ENCODE assay signal across 7 mouse cellular contexts in genomic region chr6:101377935-101378609, GRCm38 (mm10). TPM values are rescaled to one million over a fixed set of nuclear protein-coding genes. Genes with fewer than 3 reads are reported as not detected.
DNase-seq lines count a peak whose midpoint lies in the region; ATAC-seq and TF ChIP-seq lines count a peak whose summit lies in the region.

No protein-coding gene starts in this region.

- H3K9me3 ChIP-seq in embryonic facial prominence, embryonic 12.5 days: no peaks in the 10 kb centered on the region
- no peaks in the 10 kb centered on the region for H3K9me3 ChIP-seq in liver, embryonic 11.5 days (ENCODE audit: control insufficient read depth, low read length)
- no peaks in the 10 kb centered on the region for H3K9me3 ChIP-seq in neural tube, embryonic 13.5 days

- no peaks in the 10 kb centered on the region for H3K27me3 ChIP-seq in embryonic facial prominence, embryonic 12.5 days
- H3K27me3 ChIP-seq in kidney, adult 2 months (replicated peaks; ENCODE audit: control insufficient read depth, insufficient read depth, low read length): no peaks in the 10 kb centered on the region
- H3K27me3 ChIP-seq in liver, embryonic 11.5 days (replicated peaks; ENCODE audit: control insufficient read depth, insufficient read depth, low read length): peaks cover 28% of the 10 kb centered on the region
- peaks cover 21% of the 10 kb centered on the region for H3K27me3 ChIP-seq in neural tube, embryonic 13.5 days

- 0 out of 2 replicates have a peak, but pooled peaks cover 2% of the 10 kb centered on the region for H3K36me3 ChIP-seq in embryonic facial prominence, embryonic 12.5 days
- H3K36me3 ChIP-seq in kidney, adult 2 months (ENCODE audit: control insufficient read depth, insufficient read depth, low read length): no peaks in the 10 kb centered on the region
- H3K36me3 ChIP-seq in liver, embryonic 11.5 days (ENCODE audit: control insufficient read depth, insufficient read depth, low read length): no peaks in the 10 kb centered on the region
- no peaks in the 10 kb centered on the region for H3K36me3 ChIP-seq in neural tube, embryonic 13.5 days

- H3K27ac ChIP-seq in embryonic facial prominence, embryonic 12.5 days: peak overlapping the region; percentile 98
- H3K27ac ChIP-seq in kidney, adult 2 months (ENCODE audit: insufficient read depth, low read depth, low read length): no peak overlapping the region
- peak overlapping the region; percentile 77 for H3K27ac ChIP-seq in liver, embryonic 11.5 days (ENCODE audit: low read depth, low read length)
- peak overlapping the region; percentile 84 for H3K27ac ChIP-seq in neural tube, embryonic 13.5 days (replicated peaks)

- peaks cover 26% of the 10 kb centered on the region for H3K4me1 ChIP-seq in embryonic facial prominence, embryonic 12.5 days
- H3K4me1 ChIP-seq in kidney, adult 2 months (ENCODE audit: control insufficient read depth, insufficient read depth, low read length): peaks cover under 1% of the 10 kb centered on the region
- peaks cover 2% of the 10 kb centered on the region; the same call in 1 of the 2 replicates for H3K4me1 ChIP-seq in liver, embryonic 11.5 days (replicated peaks; ENCODE audit: control insufficient read depth, insufficient read depth, low read length)
- H3K4me1 ChIP-seq in neural tube, embryonic 13.5 days (replicated peaks): peaks cover 44% of the 10 kb centered on the region

- peak overlapping the region; percentile 84 for H3K4me2 ChIP-seq in embryonic facial prominence, embryonic 12.5 days (replicated peaks)
- peak overlapping the region; percentile 68 for H3K4me2 ChIP-seq in liver, embryonic 11.5 days
- H3K4me2 ChIP-seq in neural tube, embryonic 13.5 days: peak overlapping the region; percentile 98

- DNase-seq in adrenal gland, adult 2 months: peak; percentile 93
- peak; percentile 50 for DNase-seq in heart, adult 8-10 months (ENCODE audit: low spot score)
- peak; percentile 89 for DNase-seq in kidney, adult 2 months
- no peak for DNase-seq in liver, embryonic 11.5 days (ENCODE audit: low spot score)
- no peak for DNase-seq in thymus, postnatal 4 days

- H3K4me3 ChIP-seq in embryonic facial prominence, embryonic 12.5 days: peak overlapping the region; percentile 85
- peak overlapping the region; percentile 75 for H3K4me3 ChIP-seq in kidney, adult 2 months (ENCODE audit: insufficient read depth, low read depth, low read length)
- H3K4me3 ChIP-seq in liver, embryonic 11.5 days (ENCODE audit: low read depth, low read length): peak overlapping the region; percentile 63
- peak overlapping the region; percentile 58 for H3K4me3 ChIP-seq in neural tube, embryonic 13.5 days

- TF ChIP-seq POLR2A in kidney, adult 2 months (IDR thresholded peaks at IDR 0.05; ENCODE audit: low read depth, low read length): peak; percentile 91

- TF ChIP-seq CTCF in kidney, adult 2 months (conservative IDR thresholded peaks at IDR 0.05; ENCODE audit: insufficient read depth, insufficient read length, low read depth, low read length): no peak

- peak; percentile 91 for ATAC-seq in embryonic facial prominence, embryonic 12.5 days (ENCODE audit: insufficient number of reproducible peaks, insufficient read depth, low FRiP score, low TSS enrichment)
- peak; percentile 53 for ATAC-seq in liver, embryonic 11.5 days (replicated peaks; ENCODE audit: low FRiP score)
- peak; percentile 90 for ATAC-seq in neural tube, embryonic 13.5 days (ENCODE audit: low read depth)

- WGBS in embryonic facial prominence, embryonic 12.5 days: under 1% methylated on average over 29 of the region's 29 CpGs
- WGBS in kidney, adult 2 months: under 1% methylated on average over 29 of the region's 29 CpGs
- 2% methylated on average over 27 of the region's 29 CpGs for WGBS in liver, embryonic 11.5 days
- WGBS in neural tube, embryonic 13.5 days: under 1% methylated on average over 26 of the region's 29 CpGs

- peak overlapping the region; percentile 86 for H3K9ac ChIP-seq in embryonic facial prominence, embryonic 12.5 days
- H3K9ac ChIP-seq in liver, embryonic 11.5 days (ENCODE audit: low read depth, low read length): peak overlapping the region; percentile 53
- peak overlapping the region; percentile 74 for H3K9ac ChIP-seq in neural tube, embryonic 13.5 days

RNA-seq across cellular contexts. Expression of gene Pdzrn3, which starts 0.4 kb away (rescaled TPM):
- 10 to 100 TPM; 20.4 to 23.3 TPM for total RNA-seq in adrenal gland, adult 2 months (2021)
- 27.8 and 31.9 TPM in 2 replicates for polyA plus RNA-seq in adrenal gland, adult 2 months (2012; rRNA removed)
- polyA plus RNA-seq in embryonic facial prominence, embryonic 12.5 days (2016; fragmentation: Nextera tagmentation; extraction: Ambion mirVana): 16.5 and 17.3 TPM in 2 replicates
- 10 to 100 TPM; 25.9 to 30.4 (median 28.3) TPM for total RNA-seq in heart, adult 8-10 months (2022)
- polyA plus RNA-seq in kidney, adult 2 months (2012; rRNA removed): 11.9 and 14.2 TPM in 2 replicates
- polyA plus RNA-seq in liver, embryonic 11.5 days (2014; fragmentation: Nextera tagmentation; extraction: Ambion mirVana): 2.6 and 4.8 TPM in 2 replicates
- 25.5 and 29.1 TPM in 2 replicates for polyA plus RNA-seq in neural tube, embryonic 13.5 days (2015; fragmentation: Nextera tagmentation; extraction: Ambion mirVana)

Comparison
In these comparisons a context has a peak if more than half of its experiments do, and no peak if none do; other contexts are left out.
1. DNase-seq: peak in adrenal gland, adult 2 months (single experiment), heart, adult 8-10 months (single experiment) and kidney, adult 2 months (single experiment); none in liver, embryonic 11.5 days (single experiment) and thymus, postnatal 4 days (single experiment).
2. Peak in every context shown above with its lines, with median percentiles within 50 percentile points of each other: ATAC-seq, H3K4me2 ChIP-seq, H3K4me3 ChIP-seq and H3K9ac ChIP-seq.